Mouse (Mus musculus) kidney, postnatal 14 days (tissue): ENCODE measurements around the gene Tbx19.
A peak's percentile ranks its signal among the peaks of the same experiment; 100 is the strongest.

Source experiments
- DNase-seq: peaks from one replicate; pipeline ENCODE4 v3.0.0; 2022; ENCODE audit warnings: mixed read lengths

Tbx19 gene

DNA sequence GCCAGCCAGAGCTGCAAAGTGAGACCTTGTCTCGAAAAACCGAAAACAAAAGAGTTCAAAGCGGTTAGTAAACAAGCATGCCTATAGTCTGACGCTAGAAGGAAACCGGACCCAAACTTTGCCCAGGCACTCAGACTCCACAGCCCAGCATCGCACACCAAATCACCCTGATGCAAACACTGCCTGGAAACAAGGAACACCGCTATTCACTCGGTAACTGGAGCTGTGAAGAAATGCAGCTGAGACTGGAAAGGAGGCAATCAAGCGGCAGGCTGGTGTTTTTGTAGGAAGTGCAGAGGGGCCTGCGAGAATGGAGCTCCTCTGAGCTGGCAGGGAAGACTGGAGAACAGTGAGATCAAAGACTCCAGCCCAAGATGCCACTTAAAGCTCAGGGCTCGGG is 46.9 kb downstream of the Tbx19 start:
- no peak for DNase-seq

DNA sequence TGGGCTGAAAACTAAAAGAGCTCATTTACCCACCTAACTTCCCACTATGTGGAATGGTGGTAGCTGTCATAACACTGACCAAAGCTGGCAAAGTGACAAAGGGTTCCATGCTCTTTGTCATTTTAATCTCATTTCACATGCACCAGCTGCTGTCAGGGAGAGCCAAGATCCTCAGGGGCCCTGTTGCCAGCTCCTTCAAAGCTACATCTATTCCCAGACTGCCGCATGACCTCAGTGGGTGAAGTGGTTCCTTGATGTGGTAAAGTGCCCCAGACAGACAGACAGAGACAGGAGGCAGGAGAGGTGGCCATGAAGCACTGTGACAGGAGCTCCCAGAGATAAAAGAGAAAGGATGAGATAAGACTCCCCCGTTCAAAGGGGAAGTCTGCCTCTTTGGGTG is 49.9 kb downstream of the Tbx19 start:
- DNase-seq, result no peak

DNA sequence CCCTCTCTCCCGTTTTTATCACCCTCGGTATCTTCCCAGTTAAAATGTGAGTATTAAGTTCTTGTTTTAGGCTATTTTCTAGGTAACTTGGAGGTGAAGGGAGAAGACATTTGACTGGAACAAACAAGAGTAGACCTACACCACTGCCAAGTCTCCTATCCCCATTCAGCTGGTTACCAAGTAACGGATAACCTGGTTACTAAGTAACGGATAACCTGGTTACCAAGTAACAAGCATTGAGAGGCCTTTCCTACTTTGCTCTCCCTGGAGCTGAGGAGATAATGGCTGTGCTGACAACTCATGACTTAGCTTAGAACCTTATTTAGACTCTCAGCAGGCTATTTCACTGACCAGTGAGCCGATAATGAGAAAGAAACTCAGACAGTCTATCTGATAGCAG is 51.4 kb downstream of the Tbx19 start:
- DNase-seq, result no peak

DNA sequence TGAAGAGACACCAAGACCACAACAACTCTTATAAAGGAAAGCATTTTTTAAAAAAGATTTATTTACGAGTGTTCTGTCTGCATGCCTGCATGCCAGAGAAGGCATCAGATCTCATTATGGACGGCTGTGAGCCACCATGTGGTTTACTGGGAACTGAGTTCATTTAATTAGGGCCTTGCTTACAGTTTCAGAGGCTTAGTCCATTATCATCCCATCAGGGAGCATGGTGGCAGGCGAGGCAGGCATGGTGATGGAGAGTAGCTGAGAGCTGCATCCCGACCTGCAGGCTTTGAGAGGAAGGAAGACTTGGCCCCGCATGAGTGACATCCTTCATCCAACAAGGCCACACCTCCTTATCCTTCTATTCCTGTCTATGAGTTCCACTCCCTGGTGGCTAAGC is 52.1 kb downstream of the Tbx19 start:
- DNase-seq, result no peak

DNA sequence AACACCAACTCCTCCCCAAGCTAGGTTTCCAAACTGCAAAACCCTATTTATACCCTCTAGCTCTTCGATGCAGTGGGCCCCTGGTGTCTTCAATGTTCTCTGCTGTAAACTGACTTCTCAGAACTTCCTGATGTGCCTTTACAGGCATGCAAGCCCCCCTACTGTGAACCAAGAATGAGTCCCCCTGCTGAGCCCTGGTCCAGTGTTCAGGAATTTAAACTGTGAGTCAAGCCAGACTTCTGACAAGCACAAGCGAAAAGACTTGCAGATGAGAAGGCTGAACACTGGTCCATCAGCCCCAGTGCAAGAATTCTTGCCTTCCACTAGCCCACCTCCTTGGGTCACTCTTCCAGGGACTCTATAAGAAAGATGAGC is 54.6 kb downstream of the Tbx19 start:
- DNase-seq, result no peak

DNA sequence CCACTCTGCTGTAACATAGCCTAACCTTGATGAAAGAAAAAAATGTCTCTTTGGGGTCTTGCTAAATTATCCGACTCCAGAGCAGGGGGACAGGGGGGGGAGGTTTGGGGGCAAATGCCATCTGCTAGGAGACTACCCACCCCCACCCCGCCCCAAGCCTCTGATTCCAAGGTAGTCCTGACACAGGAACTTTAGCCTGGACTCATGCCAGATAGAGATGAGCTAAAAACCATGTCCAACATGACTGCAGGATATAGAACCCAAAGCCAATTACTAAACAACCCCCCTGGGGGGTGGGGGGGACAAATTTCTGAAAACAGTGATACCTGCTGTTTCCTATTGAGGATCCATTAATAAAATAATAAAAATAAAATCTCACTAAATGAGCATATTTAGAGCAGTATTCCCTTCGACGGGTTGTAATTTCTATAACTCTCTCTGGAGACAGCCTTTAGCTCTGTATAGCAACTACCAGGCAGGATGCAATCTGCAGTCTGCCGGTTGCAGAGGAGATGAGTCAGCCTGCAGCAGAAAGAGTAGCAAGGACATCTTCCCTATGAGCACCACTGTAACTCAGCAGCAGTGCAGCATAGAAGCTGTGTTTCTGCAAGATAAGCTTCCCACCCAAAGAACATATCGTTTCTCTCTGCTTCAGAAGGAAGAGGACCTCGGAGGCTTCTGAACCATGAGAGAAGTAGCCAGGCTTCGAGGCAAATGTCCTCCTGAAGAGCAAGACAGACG is 55.1 kb downstream of the Tbx19 start:
- no peak for DNase-seq

DNA sequence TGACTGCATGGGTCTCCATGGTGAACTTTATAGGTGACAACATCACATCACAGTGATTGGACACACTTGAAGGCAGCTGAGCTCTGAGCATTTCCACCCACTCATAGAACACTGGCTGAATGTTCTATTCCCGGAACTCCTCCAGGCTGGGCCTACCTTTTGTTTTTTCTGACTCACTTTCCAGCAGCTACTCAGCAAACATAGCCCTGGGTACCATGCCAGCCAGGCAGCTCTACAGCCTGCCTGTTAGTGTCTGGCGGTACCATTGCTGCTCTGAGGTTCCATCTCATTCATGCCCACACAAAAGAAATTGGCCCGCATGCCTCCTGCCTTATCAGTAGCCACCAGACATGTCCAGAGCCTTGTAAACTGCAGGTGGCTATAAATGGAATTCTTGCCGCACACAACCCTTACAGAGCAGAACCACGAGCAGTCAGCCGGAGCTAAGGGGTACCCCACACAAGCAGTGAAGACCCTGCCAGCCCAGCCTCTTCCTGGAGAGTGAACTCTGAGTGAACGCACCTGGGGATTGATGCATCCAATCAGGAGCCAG is 55.8 kb downstream of the Tbx19 start:
- DNase-seq, result no peak

DNA sequence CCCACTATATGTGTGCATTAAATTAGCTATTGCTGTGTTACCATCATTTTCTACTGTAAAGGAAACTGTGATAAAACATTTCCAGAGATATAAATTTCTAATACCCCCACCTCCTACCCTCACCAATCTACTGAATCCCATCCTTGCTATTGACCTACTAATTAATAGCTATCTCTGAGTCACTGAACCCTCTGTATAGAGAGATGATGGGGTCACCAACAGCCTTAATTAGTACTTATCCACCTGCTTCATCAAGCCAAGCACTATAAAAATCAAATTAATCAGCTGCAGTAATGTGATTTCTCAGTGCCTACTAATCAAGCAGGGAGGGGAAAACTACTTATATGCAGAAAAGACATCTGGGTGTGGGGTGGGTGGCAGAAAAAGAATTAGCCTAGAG is 61.0 kb downstream of the Tbx19 start:
- DNase-seq, result no peak

DNA sequence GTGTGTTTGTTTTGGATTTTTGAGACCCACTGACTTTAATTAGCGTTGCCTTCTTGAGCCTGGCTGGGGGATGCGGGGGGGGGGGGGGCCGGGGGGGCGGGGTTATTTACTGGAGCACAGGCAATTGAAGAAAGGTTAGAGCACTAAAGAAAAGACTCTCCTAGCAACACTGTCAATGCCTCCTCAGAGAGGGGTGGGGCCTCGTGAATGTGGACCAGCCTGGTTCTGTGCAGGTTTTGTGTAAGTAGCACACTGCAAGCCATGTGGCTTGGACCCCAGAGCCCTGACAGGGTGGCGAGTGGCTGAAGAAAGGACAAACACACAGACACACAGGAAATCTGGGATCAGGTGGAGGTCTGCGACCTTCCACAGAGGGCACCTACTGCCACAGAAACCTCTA is 65.7 kb downstream of the Tbx19 start:
- no peak for DNase-seq

DNA sequence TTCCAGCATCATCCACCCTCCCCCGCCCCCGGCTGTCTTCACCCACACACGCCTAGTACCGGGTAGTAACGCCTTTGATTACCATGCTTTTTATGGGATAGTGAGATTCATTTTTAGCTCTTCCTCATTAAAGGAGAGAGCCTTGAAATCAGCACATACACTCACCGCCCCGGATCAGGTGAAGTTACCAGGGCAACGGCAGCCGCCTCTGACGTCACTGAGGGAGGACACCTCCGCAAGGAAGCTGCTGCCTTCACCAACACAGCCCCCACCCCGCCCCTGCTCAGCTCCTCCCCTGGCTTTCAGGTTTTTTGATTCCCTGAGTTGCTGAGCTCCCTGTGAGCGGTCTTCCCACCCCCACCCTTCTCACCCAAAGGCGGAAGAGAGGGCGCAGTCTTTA is 68.9 kb downstream of the Tbx19 start:
- peak; percentile 11 for DNase-seq

DNA sequence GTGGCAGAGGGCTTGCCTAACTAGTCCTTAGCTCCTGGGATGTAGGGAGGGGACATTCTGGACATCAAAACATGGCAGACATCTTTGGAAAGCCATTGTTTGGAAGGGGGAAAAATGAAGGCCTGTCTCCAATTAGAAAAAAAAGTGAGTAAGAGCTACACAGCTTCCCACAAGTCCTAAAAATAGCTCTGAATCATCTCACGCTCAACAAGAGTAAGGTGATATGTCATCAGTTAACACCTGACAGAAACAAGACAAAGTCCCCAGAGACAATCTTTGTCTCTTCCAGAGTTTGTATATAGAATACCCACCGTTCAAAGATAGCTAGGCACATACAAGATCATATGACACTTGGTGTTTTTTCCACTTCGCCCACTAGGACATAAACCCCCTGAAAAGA is 71.0 kb downstream of the Tbx19 start:
- no peak for DNase-seq
